Mouse (Mus musculus) CH12.LX (cell line): ENCODE data around the gene Slc25a4. TPM values are rescaled to one million over a fixed set of nuclear protein-coding genes. Genes with fewer than 3 reads are reported as not detected.

Experiments
- DNase-seq: peaks from one replicate; pipeline ENCODE4 v3.0.0-alpha.2; 2013; ENCODE audit errors: extremely low read depth
- H3K27ac ChIP-seq: 2 replicates; pipeline ENCODE4 v1.5.1; 2012; ENCODE audit warnings: low read depth, mild to moderate bottlenecking, control low read depth, moderate library complexity; ENCODE audit not compliant: insufficient read depth
- H3K27me3 ChIP-seq: replicated peaks from 2 replicates; pipeline ENCODE3; 2012; ENCODE audit warnings: inconsistent platforms
- H3K36me3 ChIP-seq, 2 experiments: replicated peaks in 1 of 2; 2 replicates each; pipeline versions ENCODE3 to v1.6.1; 2012; ENCODE audit warnings: inconsistent platforms in 1 of 2, low read length in 1 of 2, mild to moderate bottlenecking in 1 of 2, mixed read lengths in 1 of 2, moderate library complexity in 1 of 2; ENCODE audit not compliant: control insufficient read depth in 1 of 2, insufficient read depth in 1 of 2
- H3K4me1 ChIP-seq, 2 experiments: 2 replicates each; pipeline ENCODE4 v1.6.1; 2012; ENCODE audit warnings: inconsistent platforms in 1 of 2, moderate library complexity in 1 of 2; ENCODE audit not compliant: insufficient read depth in 2 of 2, control insufficient read depth in 1 of 2
- H3K4me2 ChIP-seq: 2 replicates; pipeline ENCODE4 v1.6.1; 2012; ENCODE audit warnings: low read depth, mild to moderate bottlenecking, control low read depth; ENCODE audit not compliant: poor library complexity, insufficient read depth, severe bottlenecking
- H3K4me3 ChIP-seq, 3 experiments: fragments of 150-350 bp in 1 of 3; sonication (generic) in 1 of 3; replicated peaks in 1 of 3; 2 replicates each; pipeline versions ENCODE3 to v1.5.1; 2011 to 2012; ENCODE audit warnings: low read depth in 2 of 3, low read length in 2 of 3, mild to moderate bottlenecking in 2 of 3, moderate library complexity in 2 of 3, control low read depth in 1 of 3, improper control_type of control experiment in 1 of 3, inconsistent platforms in 1 of 3, mixed read lengths in 1 of 3; ENCODE audit not compliant: poor library complexity in 1 of 3
- H3K79me2 ChIP-seq: replicated peaks from 2 replicates; pipeline ENCODE4 v1.6.1; 2012; ENCODE audit warnings: mild to moderate bottlenecking, moderate library complexity; ENCODE audit not compliant: control insufficient read depth, poor library complexity, insufficient read depth, severe bottlenecking; ENCODE audit errors: extremely low read depth
- H3K9ac ChIP-seq: 2 replicates; pipeline ENCODE4 v1.6.1; 2012; ENCODE audit warnings: low read depth, mild to moderate bottlenecking, control low read depth, moderate library complexity; ENCODE audit not compliant: insufficient read depth
- H3K9me3 ChIP-seq: replicated peaks from 2 replicates; pipeline ENCODE3; 2012; ENCODE audit warnings: low read length, inconsistent platforms, mixed read lengths
- BHLHE40 ChIP-seq: IDR thresholded peaks from 2 replicates; pipeline ENCODE4 v1.6.1; 2011; ENCODE audit warnings: mild to moderate bottlenecking, low read depth, low read length, improper control_type of control experiment
- CHD2 ChIP-seq: IDR thresholded peaks from 2 replicates; pipeline ENCODE4 v1.6.1; 2011; ENCODE audit warnings: low read length, improper control_type of control experiment
- E2F4 ChIP-seq: IDR thresholded peaks from 2 replicates; pipeline ENCODE4 v1.6.1; 2011; ENCODE audit warnings: low read depth, low read length, improper control_type of control experiment; ENCODE audit not compliant: insufficient replicate concordance
- EP300 ChIP-seq: IDR thresholded peaks from 2 replicates; pipeline ENCODE4 v1.6.1; 2011; ENCODE audit warnings: low read length, improper control_type of control experiment
- ETS1 ChIP-seq: conservative IDR thresholded peaks from 2 replicates; pipeline ENCODE4 v1.6.1; 2012; ENCODE audit warnings: low read depth, mild to moderate bottlenecking, inconsistent platforms, low read length, improper control_type of control experiment, moderate library complexity
- IRF4 ChIP-seq: IDR thresholded peaks from 2 replicates; pipeline ENCODE4 v1.6.1; 2014; ENCODE audit warnings: low read depth, mild to moderate bottlenecking, inconsistent platforms, low read length, improper control_type of control experiment
- MAFK ChIP-seq: IDR thresholded peaks from 2 replicates; pipeline ENCODE4 v1.6.1; 2011; ENCODE audit warnings: low read length, improper control_type of control experiment; ENCODE audit not compliant: insufficient replicate concordance
- MAX ChIP-seq: IDR thresholded peaks from 2 replicates; pipeline ENCODE4 v1.6.1; 2011; ENCODE audit warnings: low read length, improper control_type of control experiment
- MAZ ChIP-seq: IDR thresholded peaks from 2 replicates; pipeline ENCODE4 v1.6.1; 2012; ENCODE audit warnings: low read depth, mild to moderate bottlenecking, inconsistent platforms, low read length, improper control_type of control experiment, moderate library complexity
- MEF2A ChIP-seq: IDR thresholded peaks from 2 replicates; pipeline ENCODE4 v1.6.1; 2014; ENCODE audit warnings: low read depth, mild to moderate bottlenecking, inconsistent platforms, low read length, improper control_type of control experiment, borderline replicate concordance
- MXI1 ChIP-seq: IDR thresholded peaks from 2 replicates; pipeline ENCODE4 v1.6.1; 2011; ENCODE audit warnings: mild to moderate bottlenecking, low read depth, low read length, improper control_type of control experiment
- MYC ChIP-seq: IDR thresholded peaks from 2 replicates; pipeline ENCODE4 v1.6.1; 2011; ENCODE audit warnings: low read depth, mild to moderate bottlenecking, improper control_type of control experiment, low read length
- NELFE ChIP-seq: IDR thresholded peaks from 2 replicates; pipeline ENCODE4 v1.6.1; 2011; ENCODE audit warnings: low read depth, low read length, improper control_type of control experiment
- NRF1 ChIP-seq: IDR thresholded peaks from 2 replicates; pipeline ENCODE4 v1.6.1; 2014; ENCODE audit warnings: low read depth, mild to moderate bottlenecking, inconsistent platforms, low read length, improper control_type of control experiment, moderate library complexity
- PAX5 ChIP-seq: IDR thresholded peaks from 2 replicates; pipeline ENCODE4 v1.6.1; 2012; ENCODE audit warnings: low read length, inconsistent platforms, mixed read lengths
- POLR2A ChIP-seq: IDR thresholded peaks from 2 replicates; pipeline ENCODE4 v1.6.1; 2011; ENCODE audit warnings: low read depth, mild to moderate bottlenecking, improper control_type of control experiment, low read length
- POLR2AphosphoS2 ChIP-seq: IDR thresholded peaks from 2 replicates; pipeline ENCODE4 v1.6.1; 2011; ENCODE audit warnings: low read depth, low read length, improper control_type of control experiment
- SIN3A ChIP-seq: IDR thresholded peaks from 2 replicates; pipeline ENCODE4 v1.6.1; 2012; ENCODE audit warnings: low read length, improper control_type of control experiment, inconsistent platforms
- SMC3 ChIP-seq: IDR thresholded peaks from 2 replicates; pipeline ENCODE4 v1.6.1; 2011; ENCODE audit warnings: low read depth, low read length, improper control_type of control experiment
- TCF12 ChIP-seq: IDR thresholded peaks from 2 replicates; pipeline ENCODE4 v1.6.1; 2014; ENCODE audit warnings: low read depth, mild to moderate bottlenecking, inconsistent platforms, low read length, improper control_type of control experiment
- ZKSCAN1 ChIP-seq: IDR thresholded peaks from 2 replicates; pipeline ENCODE4 v1.6.1; 2012; ENCODE audit warnings: low read depth, inconsistent platforms, low read length, improper control_type of control experiment, borderline replicate concordance
- ZMIZ1 ChIP-seq: IDR thresholded peaks from 2 replicates; pipeline ENCODE4 v1.6.1; 2012; ENCODE audit warnings: low read depth, mild to moderate bottlenecking, inconsistent platforms, low read length, improper control_type of control experiment
- dilution Hi-C: fragments of 300-500 bp; cut with MboI; formaldehyde crosslinking; loops from 2 replicates; pipeline ENCODE4 v1.14.3; 2020; ENCODE audit warnings: low sequenced_read_pairs; ENCODE audit not compliant: extremely low pct_unique_long_range_greater_than_20kb, extremely low pct_ligation_motif_present
- in situ Hi-C: fragments of 300-500 bp; cut with MboI; formaldehyde crosslinking; loops from 3 replicates; pipeline ENCODE4 v1.14.3; 2019; ENCODE audit warnings: low sequenced_read_pairs, low pct_ligation_motif_present, low pct_unique_long_range_greater_than_20kb, mixed read lengths
- polyA plus RNA-seq: library from polyadenylated mRNA; unstranded; fragments of >175 nt; gene quantifications from 2 replicates; pipeline ENCODE4 v1.2.1, GENCODE M21; 2012; ENCODE audit warnings: low read depth; ENCODE audit not compliant: insufficient read length
- total RNA-seq, 2 experiments: library from RNA; depleted of rRNA; stranded (reverse); fragments of 300-350 nt in 1 of 2; fragments of >200 nt in 1 of 2; gene quantifications; 2 replicates each; pipeline ENCODE4 v1.2.3; 2012 to 2014

Slc25a4 gene
- total and polyA plus RNA-seq, 3 experiments = 365 to 476 (median 403) TPM

- H3K4me2 ChIP-seq = no peak overlapping the region
- H3K79me2 ChIP-seq = peaks cover 19% of the 10 kb centered on the region
- no peaks in the 10 kb centered on the region for H3K27me3 ChIP-seq
- in situ Hi-C loops (loop anchor here (25.0 kb wide), 1 partner anchor 725 kb away; no protein-coding TSS in a partner anchor), dilution Hi-C loops (no loop called here)
- no peak overlapping the region for H3K9ac ChIP-seq
- peaks cover 2 to 31% of the 10 kb centered on the region in 2 experiments; a peak in 2 of 4 replicates for H3K4me1 ChIP-seq
- DNase-seq = no peak
- no peak overlapping the region for H3K27ac ChIP-seq
- no peak overlapping the region for H3K4me3 ChIP-seq
- H3K9me3 ChIP-seq = no peaks in the 10 kb centered on the region
- TF ChIP-seq IRF4 = no peak
- no peak for TF ChIP-seq ZMIZ1
- TF ChIP-seq MAX = no peak
- no peak for TF ChIP-seq MAZ
- TF ChIP-seq NELFE = no peak
- no peak for TF ChIP-seq MYC
- TF ChIP-seq MAFK = no peak
- no peak for TF ChIP-seq ZKSCAN1
- no peak for TF ChIP-seq NRF1
- TF ChIP-seq POLR2A = no peak
- TF ChIP-seq MEF2A = no peak
- H3K36me3 ChIP-seq = peaks cover 16 to 22% of the 10 kb centered on the region in 2 experiments
These were observed 1.1 kb upstream of the Slc25a4 start for GRCm38 (mm10) chr8:46212194-46212593.

- H3K27ac ChIP-seq = no peak overlapping the region
- TF ChIP-seq MXI1 (no peak), ETS1 (no peak), SIN3A (no peak), TCF12 (no peak), MEF2A (no peak), SMC3 (no peak), BHLHE40 (no peak), MYC (no peak), ZMIZ1 (no peak), CHD2 (no peak), NRF1 (no peak), MAX (no peak), POLR2A (no peak), MAFK (no peak), E2F4 (no peak), EP300 (no peak), POLR2AphosphoS2 (no peak), PAX5 (no peak)
- no peaks in the 10 kb centered on the region for H3K9me3 ChIP-seq
- H3K79me2 ChIP-seq = peaks cover 19% of the 10 kb centered on the region
- dilution Hi-C loops = no loop called here
- in situ Hi-C loops = loop anchor here (25.0 kb wide), 1 partner anchor 726 kb away; no protein-coding TSS in a partner anchor
- peaks cover 20 to 27% of the 10 kb centered on the region in 2 experiments for H3K36me3 ChIP-seq
- no peak for DNase-seq
- H3K9ac ChIP-seq = peak overlapping the region; percentile 53; the same call in 1 of the 2 replicates
- peaks cover 2 to 34% of the 10 kb centered on the region in 2 experiments; a peak in 2 of 4 replicates for H3K4me1 ChIP-seq
- H3K4me2 ChIP-seq = peak overlapping the region; percentile 39; the same call in 1 of the 2 replicates
- H3K27me3 ChIP-seq = no peaks in the 10 kb centered on the region
- H3K4me3 ChIP-seq = peak overlapping the region in 1 of 3 experiments; percentile 79
These were observed 557 bp upstream of the Slc25a4 start for GRCm38 (mm10) chr8:46211611-46212071.
